Mouse (Mus musculus) stomach, embryonic 16.5 days (tissue): ENCODE data around the gene Ercc6l2. TPM values are rescaled to one million over a fixed set of nuclear protein-coding genes. Genes with fewer than 3 reads are reported as not detected.

ENCODE experiments used
- ATAC-seq: fragments of 200-750 bp; cut with Nextera tagmentation; 2 replicates; pipeline ENCODE4 v1.8.0; 2017; ENCODE audit warnings: moderate number of reproducible peaks, moderate TSS enrichment; ENCODE audit not compliant: insufficient read depth, low FRiP score
- H3K27ac ChIP-seq: fragments of 300-500 bp; sonication (generic); 2 replicates; pipeline ENCODE4 v1.5.1; 2014; ENCODE audit warnings: low read length
- H3K27me3 ChIP-seq: fragments of 300-500 bp; sonication (generic); 2 replicates; pipeline ENCODE4 v1.6.1; 2014; ENCODE audit warnings: low read length, control low read depth, mixed read lengths; ENCODE audit not compliant: control insufficient read depth, insufficient read depth
- H3K36me3 ChIP-seq: fragments of 300-500 bp; sonication (generic); 2 replicates; pipeline ENCODE4 v1.6.1; 2014; ENCODE audit warnings: low read length; ENCODE audit not compliant: control insufficient read depth, insufficient read depth
- H3K4me1 ChIP-seq: fragments of 300-500 bp; sonication (generic); 2 replicates; pipeline ENCODE4 v1.6.1; 2014; ENCODE audit warnings: low read length, control low read depth, mixed read lengths; ENCODE audit not compliant: control insufficient read depth, insufficient read depth
- H3K4me2 ChIP-seq: fragments of 300-500 bp; sonication (generic); 2 replicates; pipeline ENCODE4 v1.6.1; 2014; ENCODE audit warnings: low read depth, low read length, mixed read lengths
- H3K4me3 ChIP-seq: fragments of 300-500 bp; sonication (generic); replicated peaks from 2 replicates; pipeline ENCODE4 v1.5.1; 2014; ENCODE audit warnings: mild to moderate bottlenecking, low read length
- H3K9ac ChIP-seq: fragments of 300-500 bp; sonication (generic); 2 replicates; pipeline ENCODE4 v1.6.1; 2014; ENCODE audit warnings: low read length
- H3K9me3 ChIP-seq: fragments of 300-500 bp; sonication (generic); replicated peaks from 2 replicates; pipeline ENCODE4 v1.6.1; 2016; ENCODE audit warnings: low read length, control low read depth; ENCODE audit not compliant: control insufficient read depth
- WGBS: fragments of 180-500 bp; shearing (Covaris S2); extraction: QIAGEN DNeasy Blood & Tissue Kit; methylation state at CpG from one replicate; pipeline ENCODE4 v1.1.7; 2014; 5-methylcytosine and 5-hydroxymethylcytosine counted together
- polyA plus RNA-seq: library from polyadenylated mRNA; unstranded; fragments of >200 nt; fragmentation: Nextera tagmentation; extraction: Ambion mirVana; gene quantifications from 2 replicates; pipeline ENCODE4 v1.2.1, GENCODE M21; 2015

The Ercc6l2 gene
- polyA plus RNA-seq, 1 experiment from 2014 or later = 22.7 TPM

DNA sequence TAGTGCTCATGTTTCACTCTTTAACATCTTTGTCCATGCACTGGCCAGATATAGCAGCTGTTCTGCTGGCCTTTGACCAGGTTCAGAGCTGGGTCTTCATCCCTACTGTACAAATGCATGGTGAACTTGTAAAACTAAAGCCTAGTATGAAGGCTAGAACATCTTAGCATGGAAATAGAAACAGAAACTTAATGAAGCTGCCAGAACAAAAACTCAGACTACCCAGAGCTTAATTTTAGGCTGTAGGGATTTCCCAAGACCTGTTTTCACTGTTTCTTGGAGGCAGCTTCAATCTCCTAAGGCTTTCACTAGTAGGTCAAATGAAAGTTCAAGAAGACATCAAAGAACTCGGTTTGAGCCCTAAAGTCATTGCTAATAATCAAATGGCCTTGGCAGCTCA, 15.1 kb upstream of the Ercc6l2 start:
- H3K27me3 ChIP-seq = no peaks in the 10 kb centered on the region
- no peaks in the 10 kb centered on the region for H3K9me3 ChIP-seq
- H3K4me1 ChIP-seq = no peaks in the 10 kb centered on the region
- H3K27ac ChIP-seq = no peak overlapping the region
- no peak overlapping the region for H3K9ac ChIP-seq
- WGBS = 71% methylated on average over 1 of the region's 1 CpGs
- H3K36me3 ChIP-seq = no peaks in the 10 kb centered on the region
- H3K4me2 ChIP-seq = no peak overlapping the region
- H3K4me3 ChIP-seq = no peak overlapping the region
- ATAC-seq = no peak

DNA sequence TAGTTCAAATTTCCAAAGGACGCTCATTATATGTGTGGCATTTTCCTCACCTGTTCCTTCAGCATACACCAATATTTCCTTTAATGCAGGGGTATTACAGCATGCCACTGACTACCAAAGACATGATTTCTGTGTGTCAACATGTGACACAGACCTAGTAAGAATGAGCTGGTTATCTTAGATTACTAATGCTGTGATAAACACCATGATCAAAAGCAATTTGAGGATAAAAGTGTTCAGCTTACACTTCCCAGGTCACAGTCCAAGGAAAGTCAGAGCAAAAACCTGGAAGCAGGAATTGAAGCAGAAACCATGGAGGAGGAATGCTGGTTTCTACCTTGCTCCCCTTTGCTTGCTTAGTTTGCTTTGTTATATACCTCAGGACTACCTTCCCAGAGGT, 13.8 kb upstream of the Ercc6l2 start:
- Histone ChIP-seq H3K27ac (no peak overlapping the region), H3K9me3 (no peaks in the 10 kb centered on the region), H3K4me3 (no peak overlapping the region), H3K9ac (no peak overlapping the region), H3K4me1 (no peaks in the 10 kb centered on the region), H3K4me2 (no peak overlapping the region), H3K27me3 (no peaks in the 10 kb centered on the region), H3K36me3 (no peaks in the 10 kb centered on the region)
- no peak for ATAC-seq
- WGBS = 86% methylated on average over 1 of the region's 1 CpGs

DNA sequence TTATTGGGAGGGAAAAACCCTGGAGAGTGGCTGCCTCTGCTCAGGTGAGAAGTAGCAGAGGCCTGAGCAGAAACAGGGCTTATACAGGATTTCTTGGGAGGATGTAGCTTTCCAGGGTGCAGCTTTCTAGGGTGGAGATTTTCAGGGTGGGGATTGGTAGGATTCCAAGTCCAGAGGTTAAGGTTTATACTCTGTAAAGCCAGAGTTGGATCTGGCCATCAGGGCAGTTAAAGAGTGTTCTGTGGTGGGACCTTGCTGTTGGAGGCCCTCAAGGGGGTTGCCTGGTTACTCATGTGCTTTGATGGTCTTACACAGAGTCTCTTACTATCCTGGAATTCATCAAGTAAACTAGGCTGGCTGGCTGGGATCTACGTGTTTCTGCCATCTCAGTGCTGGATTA, 7.8 kb upstream of the Ercc6l2 start:
- Histone ChIP-seq H3K9ac (no peak overlapping the region), H3K27me3 (no peaks in the 10 kb centered on the region), H3K27ac (no peak overlapping the region), H3K4me2 (no peak overlapping the region), H3K4me1 (no peaks in the 10 kb centered on the region), H3K36me3 (no peaks in the 10 kb centered on the region), H3K9me3 (no peaks in the 10 kb centered on the region), H3K4me3 (no peak overlapping the region)
- ATAC-seq = no peak
- WGBS = 53% methylated on average over 1 of the region's 1 CpGs

DNA sequence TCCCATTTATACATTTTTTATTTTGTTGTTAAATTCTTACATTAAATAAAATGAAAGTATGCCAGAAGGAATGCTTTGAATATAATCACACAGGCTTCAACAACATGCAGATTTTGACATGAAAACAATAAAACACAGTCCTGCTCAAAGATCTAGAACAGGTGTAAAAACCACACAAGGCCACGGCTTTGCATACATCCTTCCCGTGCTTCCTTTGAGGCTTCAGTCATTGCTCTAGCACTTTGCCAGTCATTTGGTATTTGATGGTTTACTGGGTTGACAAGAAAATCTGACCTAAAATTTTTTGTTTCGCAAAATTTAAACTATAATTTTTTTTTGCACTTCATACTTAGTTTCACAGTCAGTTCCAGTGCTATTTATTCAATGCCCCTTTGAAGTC, 7.1 kb upstream of the Ercc6l2 start:
- Histone ChIP-seq H3K4me2 (no peak overlapping the region), H3K9me3 (no peaks in the 10 kb centered on the region), H3K4me1 (no peaks in the 10 kb centered on the region), H3K27me3 (no peaks in the 10 kb centered on the region), H3K27ac (no peak overlapping the region), H3K9ac (no peak overlapping the region), H3K4me3 (no peak overlapping the region), H3K36me3 (no peaks in the 10 kb centered on the region)
- no peak for ATAC-seq
- 83% methylated on average over 3 of the region's 3 CpGs for WGBS

DNA sequence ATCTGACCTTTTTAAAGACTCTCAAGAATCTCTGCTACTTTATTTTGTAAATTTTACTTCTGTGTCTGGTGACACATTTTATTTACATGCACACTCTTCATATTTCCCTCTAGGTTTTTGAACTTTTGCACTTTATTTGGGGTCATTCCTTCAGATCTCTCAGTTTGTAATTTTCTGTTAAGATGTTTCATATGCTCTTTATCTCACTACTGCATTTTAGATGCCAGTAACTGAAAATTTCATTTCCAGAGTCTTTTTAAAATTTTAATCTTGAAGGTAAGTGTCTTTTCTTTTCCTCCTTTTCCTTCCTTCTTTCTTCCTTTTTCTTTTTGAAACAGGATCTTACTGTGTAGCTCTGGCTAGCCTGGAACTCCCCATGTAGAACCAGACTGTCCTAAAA, 3.6 kb upstream of the Ercc6l2 start:
- H3K9ac ChIP-seq = no peak overlapping the region
- no peaks in the 10 kb centered on the region for H3K27me3 ChIP-seq
- no peaks in the 10 kb centered on the region for H3K36me3 ChIP-seq
- no peak for ATAC-seq
- H3K4me3 ChIP-seq = no peak overlapping the region
- H3K9me3 ChIP-seq = no peaks in the 10 kb centered on the region
- peaks cover 7% of the 10 kb centered on the region; the same call in 1 of the 2 replicates for H3K4me1 ChIP-seq
- no peak overlapping the region for H3K4me2 ChIP-seq
- no peak overlapping the region for H3K27ac ChIP-seq

DNA sequence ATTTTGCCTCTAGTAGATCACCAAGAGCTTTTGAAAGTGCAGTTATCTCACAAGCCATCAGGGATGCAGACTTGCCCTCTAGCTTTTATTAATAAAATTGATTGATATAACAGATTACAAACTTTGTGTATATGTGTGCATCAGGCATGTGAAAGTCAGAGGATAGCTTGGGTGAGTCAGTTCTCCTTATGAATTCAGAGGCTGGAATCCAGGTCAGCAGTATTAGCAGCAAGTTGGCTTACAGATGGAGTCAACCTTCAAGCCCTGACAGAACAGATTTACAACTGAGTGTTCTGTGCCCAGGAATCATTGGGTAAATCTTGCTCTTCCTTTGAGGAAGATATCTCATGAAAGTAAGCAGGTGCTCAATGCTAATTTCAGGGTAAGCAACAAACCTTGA, 891 bp downstream of the Ercc6l2 start:
- Histone ChIP-seq H3K4me1 (peaks cover 7% of the 10 kb centered on the region; the same call in 1 of the 2 replicates), H3K9me3 (no peaks in the 10 kb centered on the region), H3K4me2 (peak overlapping the region; percentile 94), H3K27ac (no peak overlapping the region), H3K4me3 (peak overlapping the region; percentile 80), H3K27me3 (no peaks in the 10 kb centered on the region), H3K9ac (peak overlapping the region; percentile 97), H3K36me3 (no peaks in the 10 kb centered on the region)
- ATAC-seq = no peak

DNA sequence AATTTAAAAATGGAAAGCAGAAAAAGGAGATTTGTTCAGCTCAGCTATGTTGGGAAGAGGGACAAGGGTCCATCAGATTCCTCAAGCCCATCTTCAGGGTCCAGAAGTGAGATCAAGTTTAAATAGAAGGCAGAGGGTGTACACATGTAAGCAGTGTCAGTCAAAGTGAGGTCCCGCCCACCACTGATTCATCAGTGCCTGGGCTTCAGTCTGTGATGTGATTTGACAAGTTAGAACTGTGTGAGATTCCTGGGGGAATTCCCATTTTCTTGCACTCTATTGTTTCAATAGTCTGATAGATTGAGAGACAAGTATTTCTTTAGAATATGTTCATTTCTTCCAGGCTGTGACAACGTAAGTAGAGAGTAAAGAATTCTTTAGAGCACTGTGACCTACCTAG, 30.7 kb downstream of the Ercc6l2 start:
- Histone ChIP-seq H3K4me1 (no peaks in the 10 kb centered on the region), H3K27ac (no peak overlapping the region), H3K9me3 (no peaks in the 10 kb centered on the region), H3K4me3 (no peak overlapping the region), H3K27me3 (no peaks in the 10 kb centered on the region), H3K36me3 (peaks cover 14% of the 10 kb centered on the region), H3K4me2 (no peak overlapping the region), H3K9ac (no peak overlapping the region)
- ATAC-seq = no peak
- WGBS = 88% methylated on average over 2 of the region's 2 CpGs

DNA sequence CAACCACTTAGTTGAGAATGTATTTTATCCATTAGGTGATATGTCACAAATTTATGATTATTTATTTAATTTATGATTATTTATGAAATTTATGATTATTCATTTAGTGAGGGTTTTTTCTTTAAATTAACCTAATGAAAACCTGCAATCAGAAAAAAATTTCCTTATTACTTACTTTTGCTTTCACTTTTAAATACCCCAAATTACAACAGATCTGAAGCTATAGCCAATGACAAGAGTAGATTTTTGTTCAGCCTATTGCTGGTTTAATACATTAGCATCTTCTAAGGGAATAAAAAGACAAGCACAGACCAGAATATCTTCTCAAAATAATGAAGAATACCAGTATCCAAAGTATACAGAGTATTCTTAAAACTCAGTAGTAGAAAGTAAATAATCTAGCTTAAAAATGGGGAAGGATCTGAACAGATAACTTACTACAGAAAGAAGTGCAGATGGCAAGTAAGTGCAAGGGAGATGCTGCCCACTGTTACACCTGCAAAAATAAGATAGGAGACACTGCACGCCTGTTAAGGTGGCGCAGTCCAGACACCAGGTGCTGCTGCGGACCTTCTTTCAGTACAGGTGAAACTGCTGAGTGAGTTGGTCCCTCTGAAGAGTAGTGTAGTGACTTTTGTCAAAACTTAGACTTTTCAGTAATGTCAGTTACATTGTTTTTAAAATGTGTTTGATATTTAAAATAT, 35.4 kb downstream of the Ercc6l2 start:
- Histone ChIP-seq H3K27me3 (no peaks in the 10 kb centered on the region), H3K4me3 (no peak overlapping the region), H3K36me3 (0 out of 2 replicates have a peak, but pooled peaks cover 3% of the 10 kb centered on the region), H3K4me1 (no peaks in the 10 kb centered on the region), H3K9ac (no peak overlapping the region), H3K9me3 (no peaks in the 10 kb centered on the region), H3K4me2 (no peak overlapping the region), H3K27ac (no peak overlapping the region)
- WGBS = 88% methylated on average over 3 of the region's 3 CpGs
- no peak for ATAC-seq

DNA sequence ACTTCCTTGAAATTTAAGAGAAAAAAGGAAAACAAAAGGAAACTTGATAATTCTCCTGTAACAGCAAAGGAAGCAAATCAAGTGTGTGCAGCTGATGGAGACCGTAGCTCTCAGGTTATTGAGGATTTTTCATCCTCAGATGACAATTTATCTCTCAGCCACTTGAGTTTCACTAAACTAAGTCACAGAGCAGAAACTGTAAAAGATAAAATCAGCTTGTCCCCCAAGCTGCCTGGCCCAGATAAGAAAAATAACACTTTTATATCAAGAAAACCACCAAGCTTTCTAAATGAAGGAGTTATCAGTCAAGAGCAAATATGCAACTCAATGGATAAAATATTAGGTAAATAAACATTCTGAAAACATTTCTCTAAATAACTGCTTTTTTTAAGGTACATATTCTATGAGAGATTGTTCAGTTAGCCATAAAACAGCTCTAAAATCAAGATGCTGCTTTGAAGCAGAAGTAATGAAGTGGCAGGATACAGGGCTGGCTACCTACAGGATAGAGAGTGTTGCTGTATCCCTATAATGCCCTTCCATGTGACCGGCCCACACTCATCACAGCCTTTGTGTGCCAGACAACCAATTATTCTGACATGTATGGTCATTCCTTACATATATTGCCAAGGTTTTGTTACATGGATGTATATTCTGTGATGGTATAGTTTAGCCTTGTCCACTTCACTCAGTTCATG, 57.7 kb downstream of the Ercc6l2 start:
- Histone ChIP-seq H3K9ac (no peak overlapping the region), H3K4me3 (no peak overlapping the region), H3K4me2 (no peak overlapping the region), H3K36me3 (no peaks in the 10 kb centered on the region), H3K27ac (no peak overlapping the region), H3K9me3 (no peaks in the 10 kb centered on the region), H3K27me3 (no peaks in the 10 kb centered on the region), H3K4me1 (no peaks in the 10 kb centered on the region)
- no peak for ATAC-seq
- WGBS = 88% methylated on average over 2 of the region's 2 CpGs
